Mouse (Mus musculus) neural tube, embryonic 12.5 days (tissue): ENCODE results near the gene Aprt. TPM values are rescaled to one million over a fixed set of nuclear protein-coding genes. Genes with fewer than 3 reads are reported as not detected.

Experiments used
- ATAC-seq: fragments of 200-750 bp; cut with Nextera tagmentation; 2 replicates; pipeline ENCODE4 v1.8.0; 2017; ENCODE audit warnings: low read depth, mild to moderate bottlenecking, moderate TSS enrichment, moderate library complexity; ENCODE audit not compliant: low FRiP score
- H3K27ac ChIP-seq: fragments of 300-500 bp; sonication (generic); 2 replicates; pipeline ENCODE4 v1.5.1; 2016
- H3K27me3 ChIP-seq: fragments of 300-500 bp; sonication (generic); replicated peaks from 2 replicates; pipeline ENCODE4 v1.6.1; 2016; ENCODE audit warnings: mild to moderate bottlenecking
- H3K36me3 ChIP-seq: fragments of 300-500 bp; sonication (generic); 2 replicates; pipeline ENCODE4 v1.6.1; 2016; ENCODE audit warnings: mild to moderate bottlenecking
- H3K4me1 ChIP-seq: fragments of 300-500 bp; sonication (generic); 2 replicates; pipeline ENCODE4 v1.6.1; 2016
- H3K4me2 ChIP-seq: fragments of 300-500 bp; sonication (generic); replicated peaks from 2 replicates; pipeline ENCODE4 v1.6.1; 2016; ENCODE audit warnings: mild to moderate bottlenecking
- H3K4me3 ChIP-seq: fragments of 300-500 bp; sonication (generic); 2 replicates; pipeline ENCODE4 v1.5.1; 2016
- H3K9ac ChIP-seq: fragments of 300-500 bp; sonication (generic); 2 replicates; pipeline ENCODE4 v1.6.1; 2016; ENCODE audit warnings: mild to moderate bottlenecking
- H3K9me3 ChIP-seq: fragments of 300-500 bp; sonication (generic); 2 replicates; pipeline ENCODE4 v1.6.1; 2016; ENCODE audit warnings: mild to moderate bottlenecking
- WGBS: fragments of 180-500 bp; shearing (Covaris S2); methylation state at CpG from one replicate; pipeline ENCODE4 v1.1.7; 2016; 5-methylcytosine and 5-hydroxymethylcytosine counted together
- polyA plus RNA-seq: library from polyadenylated mRNA; unstranded; fragments of >200 nt; fragmentation: Nextera tagmentation; extraction: Ambion mirVana; gene quantifications from 2 replicates; pipeline ENCODE4 v1.2.1, GENCODE M21; 2016

Gene Aprt
- polyA plus RNA-seq, 1 experiment from 2014 or later, result 182 TPM

- H3K9ac ChIP-seq, result no peak overlapping the region
- no peak overlapping the region for H3K27ac ChIP-seq
- peaks cover 6% of the 10 kb centered on the region for H3K27me3 ChIP-seq
- no peak overlapping the region for H3K4me2 ChIP-seq
- 93% methylated on average over 8 of the region's 8 CpGs for WGBS
- H3K9me3 ChIP-seq, result no peaks in the 10 kb centered on the region
- H3K4me1 ChIP-seq, result 0 out of 2 replicates have a peak, but pooled peaks cover 9% of the 10 kb centered on the region
- H3K36me3 ChIP-seq, result no peaks in the 10 kb centered on the region
- H3K4me3 ChIP-seq, result no peak overlapping the region
- ATAC-seq, result no peak
Measured at GRCm38 (mm10) chr8:122544138-122544537, 32.6 kb downstream of the Aprt start.

GRCm38 (mm10) chr8:122538310-122539076 lies 38.2 kb downstream of the Aprt start:
- no peaks in the 10 kb centered on the region; the same call in 1 of the 2 replicates for H3K4me1 ChIP-seq
- 91% methylated on average over 9 of the region's 9 CpGs for WGBS
- H3K9me3 ChIP-seq, result no peaks in the 10 kb centered on the region
- H3K36me3 ChIP-seq, result no peaks in the 10 kb centered on the region
- no peak overlapping the region for H3K4me3 ChIP-seq
- ATAC-seq, result no peak
- H3K9ac ChIP-seq, result no peak overlapping the region; the same call in 1 of the 2 replicates
- H3K27ac ChIP-seq, result no peak overlapping the region
- no peaks in the 10 kb centered on the region for H3K27me3 ChIP-seq
- H3K4me2 ChIP-seq, result no peak overlapping the region

GRCm38 (mm10) chr8:122537812-122538211 lies 38.9 kb downstream of the Aprt start:
- no peak overlapping the region for H3K4me2 ChIP-seq
- H3K9me3 ChIP-seq, result no peaks in the 10 kb centered on the region
- no peaks in the 10 kb centered on the region for H3K36me3 ChIP-seq
- no peak overlapping the region for H3K27ac ChIP-seq
- H3K9ac ChIP-seq, result no peak overlapping the region
- H3K4me1 ChIP-seq, result no peaks in the 10 kb centered on the region; the same call in 1 of the 2 replicates
- no peak overlapping the region for H3K4me3 ChIP-seq
- no peaks in the 10 kb centered on the region for H3K27me3 ChIP-seq
- 90% methylated on average over 2 of the region's 2 CpGs for WGBS
- no peak for ATAC-seq

- no peak overlapping the region for H3K27ac ChIP-seq
- ATAC-seq, result no peak
- no peak overlapping the region for H3K4me2 ChIP-seq
- H3K36me3 ChIP-seq, result no peaks in the 10 kb centered on the region
- H3K4me1 ChIP-seq, result no peaks in the 10 kb centered on the region; the same call in 1 of the 2 replicates
- no peaks in the 10 kb centered on the region for H3K27me3 ChIP-seq
- H3K4me3 ChIP-seq, result no peak overlapping the region
- no peak overlapping the region for H3K9ac ChIP-seq
- 54% methylated on average over 6 of the region's 6 CpGs for WGBS
- H3K9me3 ChIP-seq, result no peaks in the 10 kb centered on the region
Measured at GRCm38 (mm10) chr8:122537033-122537432, 39.7 kb downstream of the Aprt start.

- no peak for ATAC-seq
Measured at GRCm38 (mm10) chr8:122531312-122531711, 45.4 kb downstream of the Aprt start.

GRCm38 (mm10) chr8:122529159-122529558 lies 47.5 kb downstream of the Aprt start:
- no peak overlapping the region for H3K4me2 ChIP-seq
- no peaks in the 10 kb centered on the region for H3K27me3 ChIP-seq
- WGBS, result 91% methylated on average over 4 of the region's 4 CpGs
- H3K27ac ChIP-seq, result no peak overlapping the region
- peaks cover 24% of the 10 kb centered on the region for H3K4me1 ChIP-seq
- no peak overlapping the region for H3K4me3 ChIP-seq
- no peak overlapping the region for H3K9ac ChIP-seq
- H3K36me3 ChIP-seq, result no peaks in the 10 kb centered on the region
- H3K9me3 ChIP-seq, result no peaks in the 10 kb centered on the region
- ATAC-seq, result no peak

More at GRCm38 (mm10) chr8:122531312-122531711, 45.4 kb downstream of the Aprt start:
- 88% methylated on average over 8 of the region's 8 CpGs for WGBS
- Histone ChIP-seq H3K4me3 (no peak overlapping the region), H3K4me1 (peaks cover 6% of the 10 kb centered on the region; the same call in 1 of the 2 replicates), H3K9me3 (no peaks in the 10 kb centered on the region), H3K4me2 (no peak overlapping the region), H3K9ac (no peak overlapping the region), H3K27ac (no peak overlapping the region), H3K27me3 (no peaks in the 10 kb centered on the region), H3K36me3 (no peaks in the 10 kb centered on the region)

- Histone ChIP-seq H3K4me3 (no peak overlapping the region), H3K4me2 (no peak overlapping the region), H3K9ac (no peak overlapping the region), H3K4me1 (peaks cover 36% of the 10 kb centered on the region), H3K9me3 (no peaks in the 10 kb centered on the region), H3K27me3 (no peaks in the 10 kb centered on the region), H3K36me3 (no peaks in the 10 kb centered on the region), H3K27ac (no peak overlapping the region)
- ATAC-seq, result no peak
- 93% methylated on average over 3 of the region's 3 CpGs for whole genome bisulfite sequencing
Measured at GRCm38 (mm10) chr8:122527937-122528336, 48.8 kb downstream of the Aprt start.

GRCm38 (mm10) chr8:122526526-122527170 lies 50.1 kb downstream of the Aprt start:
- Histone ChIP-seq H3K9me3 (no peaks in the 10 kb centered on the region), H3K9ac (no peak overlapping the region), H3K36me3 (no peaks in the 10 kb centered on the region), H3K4me2 (no peak overlapping the region), H3K27me3 (no peaks in the 10 kb centered on the region), H3K27ac (no peak overlapping the region), H3K4me3 (no peak overlapping the region), H3K4me1 (peaks cover 39% of the 10 kb centered on the region)
- no peak for ATAC-seq
- 75% methylated on average over 7 of the region's 7 CpGs for WGBS

GRCm38 (mm10) chr8:122526084-122526483 lies 50.6 kb downstream of the Aprt start:
- H3K4me1 ChIP-seq, result peaks cover 39% of the 10 kb centered on the region
- no peaks in the 10 kb centered on the region for H3K36me3 ChIP-seq
- no peak overlapping the region for H3K9ac ChIP-seq
- H3K4me3 ChIP-seq, result no peak overlapping the region
- no peaks in the 10 kb centered on the region for H3K27me3 ChIP-seq
- no peak overlapping the region for H3K27ac ChIP-seq
- no peaks in the 10 kb centered on the region for H3K9me3 ChIP-seq
- ATAC-seq, result no peak
- no peak overlapping the region for H3K4me2 ChIP-seq
- 80% methylated on average over 3 of the region's 3 CpGs for WGBS

GRCm38 (mm10) chr8:122525004-122525403 lies 51.7 kb downstream of the Aprt start:
- WGBS, result 82% methylated on average over 6 of the region's 6 CpGs
- no peaks in the 10 kb centered on the region for H3K27me3 ChIP-seq
- no peak overlapping the region for H3K27ac ChIP-seq
- H3K4me1 ChIP-seq, result peaks cover 39% of the 10 kb centered on the region
- no peaks in the 10 kb centered on the region for H3K36me3 ChIP-seq
- no peak overlapping the region for H3K4me3 ChIP-seq
- no peak overlapping the region for H3K9ac ChIP-seq
- no peak for ATAC-seq
- H3K4me2 ChIP-seq, result no peak overlapping the region
- H3K9me3 ChIP-seq, result no peaks in the 10 kb centered on the region
